Mouse (Mus musculus) gastrocnemius, adult 2 months (tissue): ENCODE measurements around the gene Ube2o. TPM values are rescaled to one million over a fixed set of nuclear protein-coding genes. Genes with fewer than 3 reads are reported as not detected.
"Not testable (repeated sequence)": the region's sequence is repeated elsewhere in the genome, so short reads cannot be mapped to it uniquely, and the experiment has no call there.

Source experiments
- DNase-seq: peaks from one replicate; pipeline ENCODE4 v3.0.0; 2022
- H3K27ac ChIP-seq: fragments of 200-600 bp; 2 replicates; pipeline ENCODE4 v1.8.1; 2022; ENCODE audit warnings: mild to moderate bottlenecking
- H3K4me3 ChIP-seq: fragments of 200-600 bp; 2 replicates; pipeline ENCODE4 v1.8.1; 2022; ENCODE audit warnings: mild to moderate bottlenecking, moderate library complexity
- CTCF ChIP-seq: fragments of 200-600 bp; IDR thresholded peaks from 2 replicates; pipeline ENCODE4 v1.8.1; 2022; ENCODE audit warnings: antibody characterized with exemption, mild to moderate bottlenecking, moderate library complexity
- intact Hi-C: fragments of 180-260 bp; cut with DNase I; formaldehyde crosslinking; loops from one replicate; pipeline ENCODE4 v1.15.1; 2025
- total RNA-seq, 2 experiments: library from RNA; stranded (reverse); gene quantifications; 2 replicates each; pipeline ENCODE4 v1.2.3; 2021

Gene Ube2o
- total RNA-seq, 2 experiments from 2014 or later, result 19.4 to 22.9 TPM

GRCm38 (mm10) chr11:116506151-116506875 is 74.9 kb downstream of the Ube2o start:
- intact Hi-C loops, result no loop called here
- DNase-seq, result no peak
- no peak for TF ChIP-seq CTCF
- Histone ChIP-seq H3K4me3 (no peak overlapping the region), H3K27ac (no peak overlapping the region)

- TF ChIP-seq CTCF, result no peak
- no peak for DNase-seq
- no peak overlapping the region for H3K4me3 ChIP-seq
- no peak overlapping the region for H3K27ac ChIP-seq
- intact Hi-C loops, result no loop called here
Measured at GRCm38 (mm10) chr11:116505573-116505972, 75.7 kb downstream of the Ube2o start.

GRCm38 (mm10) chr11:116504516-116504915 is 76.7 kb downstream of the Ube2o start:
- no peak for DNase-seq
- intact Hi-C loops, result loop anchor here (5.0 kb wide), 1 partner anchor 123 kb away; the partner anchor contains the start of gene Rhbdf2
- no peak overlapping the region for H3K4me3 ChIP-seq
- no peak overlapping the region for H3K27ac ChIP-seq
- TF ChIP-seq CTCF, result no peak

- TF ChIP-seq CTCF, result peak; percentile 65
- DNase-seq, result peak; percentile 34
- intact Hi-C loops, result loop anchor here (1.0 to 5.0 kb wide), 2 partner anchors 33 to 126 kb away; partner anchors contain the start of gene Rhbdf2
- no peak overlapping the region for H3K27ac ChIP-seq
- no peak overlapping the region for H3K4me3 ChIP-seq
Measured at GRCm38 (mm10) chr11:116501005-116501746, 80.1 kb downstream of the Ube2o start.

GRCm38 (mm10) chr11:116499018-116499417 is 82.2 kb downstream of the Ube2o start:
- TF ChIP-seq CTCF, result no peak
- Histone ChIP-seq H3K27ac (no peak overlapping the region), H3K4me3 (no peak overlapping the region)
- no peak for DNase-seq
- intact Hi-C loops, result no loop called here

- no peak for TF ChIP-seq CTCF
- Histone ChIP-seq H3K4me3 (no peak overlapping the region), H3K27ac (no peak overlapping the region)
- intact Hi-C loops, result no loop called here
- no peak for DNase-seq
Measured at GRCm38 (mm10) chr11:116498596-116498995, 82.7 kb downstream of the Ube2o start.

GRCm38 (mm10) chr11:116497313-116497712 is 83.9 kb downstream of the Ube2o start:
- Histone ChIP-seq H3K4me3 (no peak overlapping the region), H3K27ac (no peak overlapping the region)
- no peak for TF ChIP-seq CTCF
- intact Hi-C loops, result no loop called here
- DNase-seq, result no peak

- H3K27ac ChIP-seq, result peak overlapping the region; percentile 58
- DNase-seq, result peak; percentile 57
- intact Hi-C loops, result no loop called here
- no peak overlapping the region for H3K4me3 ChIP-seq
- TF ChIP-seq CTCF, result no peak
Measured at GRCm38 (mm10) chr11:116494474-116495174, 86.6 kb downstream of the Ube2o start.

- intact Hi-C loops, result no loop called here
- peak; percentile 72 for TF ChIP-seq CTCF
- peak; percentile 68 for DNase-seq
- no peak within 1 kb of the TSS for H3K4me3 ChIP-seq
- peak within 1 kb of the TSS; percentile 58 for H3K27ac ChIP-seq
Measured at GRCm38 (mm10) chr11:116493795-116494252, 87.4 kb downstream of the Ube2o start, which contains the start of gene Prpsap1. TSS of gene Prpsap1 (minus strand) at chr11:116494202.

GRCm38 (mm10) chr11:116493191-116493590 is 88.1 kb downstream of the Ube2o start:
- H3K27ac ChIP-seq, result peak overlapping the region; percentile 28; the same call in 1 of the 2 replicates
- intact Hi-C loops, result no loop called here
- no peak for TF ChIP-seq CTCF
- no peak overlapping the region for H3K4me3 ChIP-seq
- DNase-seq, result no peak

- intact Hi-C loops, DNase-seq, H3K4me3 ChIP-seq, H3K27ac ChIP-seq: not testable (repeated sequence)
Measured at GRCm38 (mm10) chr11:116492507-116492906, 88.7 kb downstream of the Ube2o start.

- Histone ChIP-seq H3K4me3 (peak overlapping the region; percentile 85; the same call in 1 of the 2 replicates), H3K27ac (peak overlapping the region; percentile 98; the same call in 1 of the 2 replicates)
- no peak for TF ChIP-seq CTCF
- intact Hi-C loops, result no loop called here
- no peak for DNase-seq
Measured at GRCm38 (mm10) chr11:116491338-116491737, 89.9 kb downstream of the Ube2o start.
